Mouse (Mus musculus) large intestine, adult 2 months (tissue): ENCODE data around the gene 1700021F07Rik. TPM values are rescaled to one million over a fixed set of nuclear protein-coding genes. Genes with fewer than 3 reads are reported as not detected.
A peak's percentile ranks its signal among the peaks of the same experiment; 100 is the strongest.

Experiments used
- DNase-seq: peaks from one replicate; pipeline ENCODE4 v3.0.0-alpha.2; 2012; ENCODE audit warnings: low read depth, low spot score
- WGBS: fragments of 180-500 bp; shearing (Covaris S2); methylation state at CpG from one replicate; pipeline ENCODE4 v1.1.7; 2018; 5-methylcytosine and 5-hydroxymethylcytosine counted together
- polyA plus RNA-seq: library from polyadenylated mRNA; depleted of rRNA; stranded (reverse); fragments of >200 nt; gene quantifications from 2 replicates; pipeline ENCODE4 v1.2.3, GENCODE M21; 2012; rRNA removed

1700021F07Rik gene
- not detected in 2 replicates for polyA plus RNA-seq

DNA sequence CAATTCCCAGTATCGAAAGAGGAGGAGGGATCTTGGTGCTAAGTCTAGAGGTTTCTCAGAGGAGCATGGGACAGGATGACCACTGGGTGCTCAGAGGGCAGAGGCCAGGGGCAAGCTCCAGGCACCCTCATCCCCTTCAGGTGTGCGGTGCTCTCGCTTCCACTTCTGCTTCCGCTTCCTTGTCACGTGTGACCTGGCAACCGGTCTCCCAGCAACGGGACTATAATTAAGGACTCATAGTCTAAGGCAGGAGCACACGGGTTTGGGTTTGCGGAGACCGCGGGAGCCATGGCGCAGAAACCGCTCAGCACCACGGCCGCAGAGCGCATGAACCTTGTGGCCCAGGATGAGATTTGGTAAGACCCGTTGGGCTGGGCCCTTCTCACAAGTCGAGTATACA lies at the start of gene 1700021F07Rik:
Gene 1700021F07Rik (plus strand): TSS at position 211 of the 400 bp plus-strand sequence.
- 92% methylated on average over 18 of the region's 18 CpGs for WGBS
- no peak for DNase-seq

- DNase-seq, result no peak
- 50% methylated on average over 11 of the region's 11 CpGs for WGBS
Measured at GRCm38 (mm10) chr2:173473233-173473632, 49.2 kb upstream of the 1700021F07Rik start.

DNA sequence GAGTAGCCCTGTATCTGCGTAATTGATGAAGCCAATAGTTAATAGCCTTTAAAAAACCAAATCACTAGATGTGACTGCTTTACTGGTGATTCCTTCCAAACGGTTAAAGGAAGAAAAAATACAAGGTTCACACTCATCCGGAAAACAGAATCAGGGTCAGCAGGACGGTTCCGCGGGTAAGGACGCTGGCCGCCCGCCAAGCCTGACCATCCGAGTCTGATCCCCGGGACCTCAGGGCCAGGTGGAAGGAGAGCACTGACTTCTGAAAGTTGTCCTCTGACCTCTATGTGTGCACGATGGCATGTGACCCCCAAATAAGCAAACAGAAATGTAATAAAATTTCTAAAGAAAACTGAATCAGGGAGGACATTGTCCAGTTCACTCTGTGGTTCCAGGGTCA lies 43.3 kb upstream of the 1700021F07Rik start:
- WGBS, result 51% methylated on average over 12 of the region's 12 CpGs
- DNase-seq, result no peak

DNA sequence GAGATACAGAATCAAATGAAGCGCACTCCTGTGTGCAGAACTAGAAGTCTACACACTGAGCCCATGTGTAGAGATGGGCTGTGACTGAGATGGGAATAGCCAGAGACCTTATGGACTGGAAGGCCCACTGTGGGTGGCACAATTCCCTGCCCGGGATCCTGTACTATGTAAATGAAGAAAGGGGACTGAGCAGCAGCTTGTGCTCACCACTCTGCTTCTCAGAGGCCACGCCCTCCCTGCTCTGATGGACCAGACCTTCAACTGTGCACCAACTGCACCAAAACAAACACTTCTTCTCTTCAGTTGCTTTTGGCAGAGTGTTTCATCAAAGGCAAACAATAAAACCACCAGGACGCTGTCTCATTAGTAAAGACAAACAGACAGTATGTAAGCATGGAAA lies 37.9 kb upstream of the 1700021F07Rik start:
- no peak for DNase-seq
- whole genome bisulfite sequencing, result 65% methylated on average over 4 of the region's 4 CpGs

DNA sequence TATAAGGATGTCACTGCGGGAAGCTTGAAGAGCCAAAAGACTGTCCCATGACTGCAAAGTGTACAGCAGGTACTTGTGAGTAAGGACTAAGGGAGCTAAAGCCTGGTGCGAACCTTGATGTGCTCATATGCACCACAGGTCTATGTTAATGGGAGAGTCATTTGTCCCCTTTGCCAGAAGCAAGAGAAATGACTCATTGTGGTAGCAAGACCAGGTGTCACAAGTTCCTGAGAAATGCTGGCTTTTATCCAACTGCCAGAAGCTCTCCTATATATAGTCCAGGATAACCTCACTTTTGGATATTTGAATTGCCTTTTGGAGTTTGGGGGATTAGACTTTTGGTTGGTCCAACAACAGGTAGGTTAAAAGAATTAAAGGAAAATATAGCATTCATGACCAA lies 22.8 kb upstream of the 1700021F07Rik start:
- WGBS, result 91% methylated on average over 2 of the region's 2 CpGs
- no peak for DNase-seq

GRCm38 (mm10) chr2:173513977-173514376 lies 8.4 kb upstream of the 1700021F07Rik start:
- DNase-seq, result no peak
- WGBS, result 43% methylated on average over 6 of the region's 6 CpGs

GRCm38 (mm10) chr2:173515186-173515585 lies 7.2 kb upstream of the 1700021F07Rik start:
- DNase-seq, result no peak
- WGBS, result 61% methylated on average over 6 of the region's 6 CpGs

GRCm38 (mm10) chr2:173516150-173516855 lies 6.1 kb upstream of the 1700021F07Rik start:
- DNase-seq, result no peak
- 91% methylated on average over 25 of the region's 25 CpGs for WGBS

- 76% methylated on average over 3 of the region's 3 CpGs for WGBS
Measured at GRCm38 (mm10) chr2:173528493-173528892, 6.1 kb downstream of the 1700021F07Rik start.

GRCm38 (mm10) chr2:173532711-173533462 lies 10.5 kb downstream of the 1700021F07Rik start:
- no peak for DNase-seq
- 69% methylated on average over 15 of the region's 15 CpGs for WGBS

More at GRCm38 (mm10) chr2:173528493-173528892, 6.1 kb downstream of the 1700021F07Rik start:
- DNase-seq, result no peak

DNA sequence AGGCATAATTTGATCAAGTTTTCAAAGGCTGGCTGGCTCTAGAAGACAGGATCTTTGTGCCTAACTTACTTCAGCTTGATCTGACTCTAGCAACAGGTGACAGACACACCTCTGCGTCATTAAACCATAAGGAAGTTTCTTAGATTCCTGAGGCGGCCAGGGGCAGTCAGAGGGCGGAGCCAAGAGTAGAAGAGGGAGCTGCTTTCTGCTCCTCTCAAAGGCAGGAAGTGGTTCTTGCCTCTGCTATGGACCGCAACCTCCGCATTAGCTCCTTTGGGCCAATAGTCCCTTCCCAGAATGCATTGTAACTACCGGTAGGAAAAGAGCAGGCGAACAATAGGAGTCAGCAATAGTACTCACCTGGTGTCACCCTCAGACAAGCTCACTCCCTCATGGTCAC lies 12.2 kb downstream of the 1700021F07Rik start:
- 25% methylated on average over 7 of the region's 7 CpGs for WGBS
- DNase-seq, result peak; percentile 83

DNA sequence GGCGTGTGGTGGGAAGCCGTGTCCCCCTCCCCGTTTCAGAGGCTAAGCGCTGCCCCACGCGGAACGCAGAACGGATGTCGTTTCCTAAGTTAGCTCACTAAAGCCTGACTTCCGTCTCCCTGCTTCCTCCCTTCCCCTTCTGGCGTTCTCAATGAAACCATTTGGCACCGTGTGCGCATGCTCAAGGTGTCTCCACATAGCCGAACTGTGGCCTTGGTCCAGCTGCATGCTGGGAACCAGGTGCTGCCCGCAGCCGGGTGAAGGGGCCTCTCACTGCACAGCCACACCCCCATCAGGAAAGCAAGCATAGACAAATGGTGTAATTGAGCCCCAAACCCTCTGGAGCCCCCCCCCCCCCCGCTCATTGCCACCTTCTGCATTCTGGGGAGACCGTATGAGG lies 13.0 kb downstream of the 1700021F07Rik start:
- no peak for DNase-seq
- 70% methylated on average over 18 of the region's 18 CpGs for WGBS

DNA sequence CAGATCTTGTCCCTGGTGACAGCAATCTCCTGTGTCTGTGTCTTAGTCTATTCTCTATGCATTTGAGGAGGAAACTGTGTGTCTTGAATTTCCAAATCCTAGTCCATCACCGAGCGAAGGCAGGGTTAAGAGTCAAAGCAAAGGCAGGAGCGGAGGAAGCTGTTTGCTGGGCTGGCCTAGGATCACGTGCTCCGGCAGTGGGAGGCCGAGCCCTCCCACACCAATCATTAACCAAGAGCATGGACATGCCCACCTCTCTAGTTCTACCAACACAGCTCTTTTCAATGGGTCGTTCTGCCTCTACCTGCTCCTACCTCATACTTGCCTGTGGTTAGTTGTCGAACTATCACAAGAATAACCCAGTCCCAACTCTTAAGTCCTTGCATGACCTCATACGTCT lies 13.5 kb downstream of the 1700021F07Rik start:
- DNase-seq, result no peak
- WGBS, result 68% methylated on average over 9 of the region's 9 CpGs

DNA sequence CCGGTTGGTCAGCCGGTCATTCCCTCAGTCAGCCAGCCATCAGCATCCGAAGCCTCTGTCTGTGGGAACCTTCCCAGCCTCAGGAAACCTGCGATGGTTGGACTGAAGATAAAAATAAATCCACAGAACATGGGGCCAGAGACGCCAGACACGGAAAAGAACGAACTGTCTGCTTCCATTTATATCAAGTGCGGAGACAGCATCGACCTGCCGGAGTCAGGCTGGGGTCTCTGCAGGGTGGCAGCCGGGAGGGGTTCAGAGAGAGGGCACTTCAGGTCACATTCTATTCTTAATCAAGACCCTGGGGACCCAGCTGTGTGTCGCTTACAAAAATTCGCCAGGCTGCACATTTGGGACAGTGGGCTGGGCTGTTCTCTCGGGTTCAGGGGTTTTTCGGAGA lies 17.4 kb downstream of the 1700021F07Rik start:
- DNase-seq, result no peak
- WGBS, result 80% methylated on average over 15 of the region's 15 CpGs

GRCm38 (mm10) chr2:173541748-173542147 lies 19.4 kb downstream of the 1700021F07Rik start:
- no peak for DNase-seq
- WGBS, result 81% methylated on average over 4 of the region's 4 CpGs

GRCm38 (mm10) chr2:173542716-173543115 lies 20.3 kb downstream of the 1700021F07Rik start:
- DNase-seq, result no peak
- WGBS, result 84% methylated on average over 4 of the region's 4 CpGs

DNA sequence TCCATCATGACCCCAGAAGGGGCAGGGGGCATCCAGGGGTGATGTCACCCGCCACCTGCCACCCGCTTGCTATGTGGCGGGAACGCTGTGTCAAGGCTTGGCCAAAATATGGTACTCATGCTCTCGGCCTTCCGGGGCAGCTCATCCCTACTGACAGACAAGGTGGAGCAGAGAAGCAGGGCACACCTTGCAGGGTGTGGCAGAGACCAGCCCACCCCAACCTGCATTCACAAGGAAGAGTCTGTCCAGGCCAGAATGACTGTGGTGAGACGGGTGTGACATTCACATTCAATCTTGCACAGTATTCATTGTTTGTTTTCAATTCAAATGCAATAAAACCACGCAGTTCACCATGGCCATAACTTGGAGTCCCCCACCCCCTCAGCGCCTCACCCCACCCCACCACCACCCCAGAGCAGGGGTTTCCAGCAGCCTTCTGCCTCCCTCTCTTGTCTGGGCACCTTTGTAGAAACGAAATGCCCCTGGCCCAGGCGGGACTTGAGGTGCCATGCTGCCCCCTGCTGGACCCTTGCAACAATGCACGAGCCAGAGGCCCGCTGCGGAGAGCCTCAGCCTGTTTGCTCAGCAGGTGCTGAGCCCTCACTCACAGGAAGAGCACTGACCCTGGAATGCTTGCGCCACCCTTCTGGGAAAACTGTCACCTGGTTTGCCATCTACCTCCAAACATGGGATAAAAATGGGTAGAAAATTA lies 23.8 kb downstream of the 1700021F07Rik start:
- no peak for DNase-seq

DNA sequence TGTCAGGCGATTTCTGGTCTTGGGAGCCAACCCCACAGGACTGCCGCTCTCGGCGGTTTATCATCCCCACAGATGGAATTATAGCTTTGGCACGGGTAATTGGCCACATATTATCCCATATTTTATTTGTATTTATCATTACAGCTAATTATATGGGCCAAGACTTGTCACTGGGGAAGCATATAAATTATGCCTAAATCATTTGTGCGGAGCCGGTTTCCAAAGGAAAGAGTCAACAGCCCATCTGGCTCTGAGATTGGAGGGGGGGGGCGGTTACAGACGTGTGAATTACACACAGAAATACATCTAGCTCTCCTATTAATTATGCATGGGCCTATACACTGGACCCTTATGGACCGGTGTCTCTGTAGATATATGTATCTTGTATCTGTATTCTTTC lies 26.9 kb downstream of the 1700021F07Rik start:
- DNase-seq, result no peak
- 91% methylated on average over 10 of the region's 10 CpGs for WGBS

More for the DNA sequence above, 23.8 kb downstream of the 1700021F07Rik start:
- 25% methylated on average over 15 of the region's 15 CpGs for WGBS

DNA sequence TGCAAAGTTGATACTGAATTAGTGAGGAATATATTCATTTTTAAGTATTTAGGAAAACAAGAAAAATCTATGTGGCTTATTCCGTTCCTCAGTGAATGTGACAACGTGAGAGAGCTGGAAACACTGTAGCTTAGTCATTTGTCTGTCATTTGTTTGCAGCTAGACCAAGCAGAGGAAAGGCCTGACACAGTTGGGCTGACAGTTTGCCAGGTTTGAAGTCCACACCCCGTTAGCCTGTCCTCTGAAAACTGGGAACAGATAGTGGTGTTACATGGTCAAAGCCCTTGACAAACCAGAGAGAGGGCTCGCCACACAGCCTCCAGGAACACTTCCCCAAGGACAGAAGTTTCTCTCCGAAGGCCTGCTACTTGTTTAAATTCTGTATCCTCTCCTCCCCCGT lies 28.3 kb downstream of the 1700021F07Rik start:
- no peak for DNase-seq
- 51% methylated on average over 6 of the region's 6 CpGs for WGBS

GRCm38 (mm10) chr2:173553863-173554262 lies 31.5 kb downstream of the 1700021F07Rik start:
- 47% methylated on average over 9 of the region's 9 CpGs for WGBS
- no peak for DNase-seq
